Mouse (Mus musculus): ENCODE data around the gene Blvra. TPM values are rescaled to one million over a fixed set of nuclear protein-coding genes. Genes with fewer than 3 reads are reported as not detected.

The Blvra gene
- polyA plus RNA-seq, 1 experiment, result 1.5 TPM

- TF ChIP-seq GATA1 (IDR thresholded peaks at IDR 0.05; ENCODE audit: low read length), result no peak
Measured at GRCm38 (mm10) chr2:127131353-127131752, 60.9 kb downstream of the Blvra start.

GRCm38 (mm10) chr2:127133621-127134461 is 63.4 kb downstream of the Blvra start, which contains the start of gene Ncaph:
Gene Ncaph, minus strand, starts transcription at chr2:127133954.
- TF ChIP-seq GATA1 (IDR thresholded peaks at IDR 0.05; ENCODE audit: low read length), result no peak

GRCm38 (mm10) chr2:127136979-127137378 is 66.5 kb downstream of the Blvra start:
- TF ChIP-seq GATA1 (IDR thresholded peaks at IDR 0.05; ENCODE audit: low read length), result no peak

- no peak for TF ChIP-seq GATA1 (IDR thresholded peaks at IDR 0.05; ENCODE audit: low read length)
Measured at GRCm38 (mm10) chr2:127137838-127138420, 67.5 kb downstream of the Blvra start.

- TF ChIP-seq GATA1 (IDR thresholded peaks at IDR 0.05; ENCODE audit: low read length), result no peak
Measured at GRCm38 (mm10) chr2:127138449-127138848, 68.0 kb downstream of the Blvra start.

- no peak for TF ChIP-seq GATA1 (IDR thresholded peaks at IDR 0.05; ENCODE audit: low read length)
Measured at GRCm38 (mm10) chr2:127139094-127139493, 68.6 kb downstream of the Blvra start.

- TF ChIP-seq GATA1 (IDR thresholded peaks at IDR 0.05; ENCODE audit: low read length), result no peak
Measured at GRCm38 (mm10) chr2:127139605-127140004, 69.1 kb downstream of the Blvra start.

GRCm38 (mm10) chr2:127140011-127140410 is 69.5 kb downstream of the Blvra start:
- no peak for TF ChIP-seq GATA1 (IDR thresholded peaks at IDR 0.05; ENCODE audit: low read length)

- no peak for TF ChIP-seq GATA1 (IDR thresholded peaks at IDR 0.05; ENCODE audit: low read length)
Measured at GRCm38 (mm10) chr2:127142031-127142430, 71.6 kb downstream of the Blvra start.

- no peak for TF ChIP-seq GATA1 (IDR thresholded peaks at IDR 0.05; ENCODE audit: low read length)
Measured at GRCm38 (mm10) chr2:127142577-127143157, 72.2 kb downstream of the Blvra start.

GRCm38 (mm10) chr2:127143158-127144063 is 72.9 kb downstream of the Blvra start, which contains the start of gene Itpripl1:
Gene Itpripl1, minus strand, starts transcription at chr2:127143442.
- no peak for TF ChIP-seq GATA1 (IDR thresholded peaks at IDR 0.05; ENCODE audit: low read length)

GRCm38 (mm10) chr2:127145699-127146098 is 75.2 kb downstream of the Blvra start:
- TF ChIP-seq GATA1 (IDR thresholded peaks at IDR 0.05; ENCODE audit: low read length), result no peak

Other genes starting within 250 kb of the Blvra start
- gene Trpm7, start 194.4 kb upstream of the Blvra start, polyA plus RNA-seq (2012), result 10.0 and 15.3 TPM in 2 replicates
- gene Sppl2a, start 137.4 kb upstream of the Blvra start, polyA plus RNA-seq (2012), result 3.3 and 5.0 TPM in 2 replicates
- 4.1 and 5.6 TPM in 2 replicates for gene Ap4e1, start 61.9 kb upstream of the Blvra start, polyA plus RNA-seq (2012)
- 11.4 and 17.9 TPM in 2 replicates for gene Ncaph, start 63.3 kb downstream of the Blvra start, polyA plus RNA-seq (2012)
- 6.2 and 6.4 TPM in 2 replicates for gene Itpripl1, start 72.8 kb downstream of the Blvra start, polyA plus RNA-seq (2012)
- 0.03 and 0.09 TPM in 2 replicates for gene 1810024B03Rik, start 137.6 kb downstream of the Blvra start, polyA plus RNA-seq (2012)
- gene Snrnp200, start 137.7 kb downstream of the Blvra start, polyA plus RNA-seq (2012), result 19.7 and 31.8 TPM in 2 replicates
- gene Ciao1, start 177.2 kb downstream of the Blvra start, polyA plus RNA-seq (2012), result 21.5 and 21.8 TPM in 2 replicates
- gene Tmem127, start 177.2 kb downstream of the Blvra start, polyA plus RNA-seq (2012), result 26.4 and 30.3 TPM in 2 replicates
- 47.0 and 51.8 TPM in 2 replicates for gene Stard7, start 199.6 kb downstream of the Blvra start, polyA plus RNA-seq (2012)